Mouse (Mus musculus) stomach, postnatal 0 days (tissue): Measurements from ENCODE around the gene 6030468B19Rik.

Source experiments
- CTCF ChIP-seq: IDR thresholded peaks from 2 replicates; pipeline ENCODE4 v1.5.1; 2016; ENCODE audit warnings: antibody characterized with exemption, low read depth, mild to moderate bottlenecking, moderate library complexity
- EP300 ChIP-seq: optimal IDR thresholded peaks from 2 replicates; pipeline ENCODE3; 2016; ENCODE audit warnings: antibody characterized with exemption

- TF ChIP-seq CTCF = no peak
- TF ChIP-seq EP300 = no peak
Measured at GRCm38 (mm10) chr11:117843434-117843833, 46.0 kb downstream of the 6030468B19Rik start.
